Mouse (Mus musculus): Measurements from ENCODE around the gene Serpinb1a. TPM values are rescaled to one million over a fixed set of nuclear protein-coding genes. Genes with fewer than 3 reads are reported as not detected.

Gene Serpinb1a
- total and polyA plus RNA-seq, 2 experiments from 2014 or later = 0.48 to 4.2 TPM

DNA sequence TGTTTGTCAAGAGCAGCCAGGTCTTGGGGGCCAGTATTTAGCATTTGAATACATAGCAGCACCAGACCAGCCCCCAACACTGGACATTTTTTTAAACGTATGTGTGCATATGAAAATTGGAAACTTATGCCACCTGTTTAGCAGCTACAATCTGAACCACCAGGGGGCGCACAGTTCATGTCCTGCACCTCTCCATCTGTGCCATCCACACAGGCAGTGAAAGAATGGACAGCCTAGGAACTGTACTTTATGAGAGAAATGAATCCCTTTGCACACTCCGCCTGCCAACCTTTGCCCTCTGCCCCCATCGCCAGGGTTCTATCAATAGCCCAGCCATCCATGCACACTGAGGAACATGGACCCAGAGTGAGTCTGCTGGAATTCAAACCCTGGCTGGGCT, 23.0 kb downstream of the Serpinb1a start:
- H3K36me3 ChIP-seq (ENCODE audit: insufficient read depth) = 0 out of 2 replicates have a peak, but pooled peaks cover 3% of the 10 kb centered on the region
- H3K27me3 ChIP-seq (ENCODE audit: insufficient read depth, low read length) = no peaks in the 10 kb centered on the region
- H3K9me3 ChIP-seq (ENCODE audit: low read length) = no peaks in the 10 kb centered on the region
- H3K9ac ChIP-seq = no peak overlapping the region
- WGBS = 62% methylated on average over 4 of the region's 4 CpGs
- H3K4me3 ChIP-seq (ENCODE audit: low read depth, low read length) = no peak overlapping the region
- no peak overlapping the region for H3K27ac ChIP-seq (ENCODE audit: low read depth, low read length)
- ATAC-seq (no peak), DNase-seq (peak; percentile 27)
- H3K4me1 ChIP-seq (ENCODE audit: insufficient read depth) = no peaks in the 10 kb centered on the region
- H3K4me2 ChIP-seq (ENCODE audit: low read depth) = no peak overlapping the region
- TF ChIP-seq CTCF (IDR thresholded peaks at IDR 0.05; ENCODE audit: low read depth) = peak; percentile 60

DNA sequence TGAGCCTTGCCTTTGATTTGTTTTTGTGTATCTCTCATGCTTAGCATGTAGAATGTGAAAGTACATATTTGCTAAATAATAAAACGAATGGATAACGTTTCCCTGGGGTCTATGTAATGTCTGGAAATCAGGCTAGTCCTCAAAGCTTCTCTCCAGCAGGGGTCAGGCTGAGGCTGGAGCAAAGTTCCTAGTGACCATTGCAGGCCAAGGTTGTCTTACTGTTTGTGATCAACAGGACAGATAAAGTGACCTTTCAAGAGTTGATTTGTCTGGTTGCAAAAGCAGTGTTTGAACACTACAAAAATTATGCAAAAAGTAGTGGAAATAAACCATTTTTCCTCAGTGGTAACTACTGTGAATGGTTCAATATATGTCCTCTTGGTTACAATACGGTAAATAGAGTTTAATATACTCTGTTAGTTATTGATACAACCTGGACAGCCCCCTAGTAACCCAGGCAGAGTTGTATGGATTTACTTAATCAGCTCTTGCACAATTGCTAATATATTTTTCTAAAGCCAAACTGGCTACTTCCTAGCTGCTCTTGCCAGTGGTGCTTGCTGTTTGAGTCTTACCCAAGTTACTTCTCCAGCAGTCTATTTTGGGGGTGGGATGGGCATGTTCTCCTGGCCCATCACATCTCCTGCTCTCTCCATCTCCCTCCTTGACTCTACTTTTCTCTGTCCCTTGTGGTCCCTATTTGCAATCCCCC, 23.7 kb downstream of the Serpinb1a start:
- DNase-seq (no peak), ATAC-seq (no peak)
- H3K27ac ChIP-seq (ENCODE audit: low read depth, low read length) = no peak overlapping the region
- no peaks in the 10 kb centered on the region for H3K27me3 ChIP-seq (ENCODE audit: insufficient read depth, low read length)
- H3K9me3 ChIP-seq (ENCODE audit: low read length) = no peaks in the 10 kb centered on the region
- H3K36me3 ChIP-seq (ENCODE audit: insufficient read depth) = 0 out of 2 replicates have a peak, but pooled peaks cover 3% of the 10 kb centered on the region
- H3K4me3 ChIP-seq (ENCODE audit: low read depth, low read length) = no peak overlapping the region
- no peak overlapping the region for H3K4me2 ChIP-seq (ENCODE audit: low read depth)
- H3K9ac ChIP-seq = no peak overlapping the region
- TF ChIP-seq CTCF (IDR thresholded peaks at IDR 0.05; ENCODE audit: low read depth) = no peak; the same call in 1 of the 2 replicates
- WGBS = 79% methylated on average over 3 of the region's 3 CpGs
- H3K4me1 ChIP-seq (ENCODE audit: insufficient read depth) = no peaks in the 10 kb centered on the region

DNA sequence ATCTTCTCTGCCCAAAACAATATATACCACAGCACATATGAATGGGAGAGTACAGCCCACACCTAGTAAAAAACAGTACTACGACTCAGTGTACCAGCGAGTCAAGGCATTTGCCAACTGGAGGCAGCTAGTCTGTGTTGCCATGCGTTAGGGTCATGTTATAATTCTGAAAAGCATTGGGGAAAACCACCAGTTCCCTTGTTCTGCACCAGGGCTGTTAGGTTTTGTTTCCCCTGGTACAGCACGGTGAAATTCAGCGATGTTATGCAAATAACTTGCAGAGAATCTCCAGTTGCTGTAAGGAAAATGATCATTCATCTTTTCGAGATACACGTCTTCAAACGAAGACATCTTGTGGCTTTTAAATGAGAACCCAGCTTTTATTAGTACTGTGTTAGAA, 25.4 kb downstream of the Serpinb1a start:
- no peak for TF ChIP-seq CTCF (IDR thresholded peaks at IDR 0.05; ENCODE audit: low read depth)
- H3K9me3 ChIP-seq (ENCODE audit: low read length) = no peaks in the 10 kb centered on the region
- no peak overlapping the region for H3K4me2 ChIP-seq (ENCODE audit: low read depth)
- H3K9ac ChIP-seq = no peak overlapping the region
- no peaks in the 10 kb centered on the region for H3K27me3 ChIP-seq (ENCODE audit: insufficient read depth, low read length)
- 91% methylated on average over 8 of the region's 8 CpGs for WGBS
- peaks cover 16% of the 10 kb centered on the region; the same call in 1 of the 2 replicates for H3K36me3 ChIP-seq (ENCODE audit: insufficient read depth)
- no peak for DNase-seq
- H3K4me3 ChIP-seq (ENCODE audit: low read depth, low read length) = no peak overlapping the region
- no peak overlapping the region for H3K27ac ChIP-seq (ENCODE audit: low read depth, low read length)
- no peak for ATAC-seq
- H3K4me1 ChIP-seq (ENCODE audit: insufficient read depth) = no peaks in the 10 kb centered on the region

DNA sequence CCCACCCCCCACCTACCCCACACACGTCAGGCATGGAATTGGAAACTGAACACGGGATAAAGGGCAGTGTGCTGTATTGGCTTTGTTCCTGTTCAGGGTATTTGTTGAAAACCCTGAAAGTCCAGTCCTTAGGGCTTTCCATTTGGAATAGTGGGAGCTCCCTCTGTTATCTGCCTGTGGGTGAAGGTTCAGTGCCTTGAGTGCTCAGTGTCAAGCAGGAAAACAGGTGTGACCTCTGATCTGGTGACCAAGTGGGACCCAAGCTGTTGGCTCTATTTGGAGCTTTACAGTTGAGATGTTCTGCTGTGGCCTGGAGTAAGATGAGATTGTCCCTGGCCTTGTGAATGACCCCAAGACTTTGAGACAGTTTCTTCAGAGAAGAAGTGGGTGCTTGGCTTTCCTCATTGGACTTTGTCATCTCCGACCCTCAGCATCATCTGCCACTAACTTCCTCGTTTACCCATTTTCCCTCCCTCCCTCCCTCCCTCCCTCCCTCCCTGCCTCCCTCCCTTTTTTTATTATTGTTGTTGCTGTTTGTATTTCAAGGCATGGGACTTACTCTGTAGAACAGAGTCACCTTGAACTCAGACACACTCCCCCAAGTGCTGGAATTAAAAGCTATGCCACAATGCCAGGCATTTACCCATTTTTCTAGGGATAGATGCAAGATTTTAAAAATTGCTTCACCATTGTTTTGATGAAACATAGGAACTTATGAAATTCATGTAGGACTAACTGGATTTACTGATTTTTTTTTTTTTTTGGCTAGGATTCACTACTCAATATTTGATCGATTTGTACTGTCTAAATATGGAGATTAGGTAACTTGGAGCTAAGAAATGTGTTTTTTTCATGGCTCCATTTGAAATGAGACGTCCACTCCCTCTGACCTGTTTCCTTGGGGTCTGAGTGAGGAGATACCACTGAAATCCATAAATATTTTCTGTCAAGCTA, 26.3 kb downstream of the Serpinb1a start:
- no peak for TF ChIP-seq CTCF (IDR thresholded peaks at IDR 0.05; ENCODE audit: low read depth)
- no peak overlapping the region for H3K9ac ChIP-seq
- H3K36me3 ChIP-seq (ENCODE audit: insufficient read depth) = peaks cover 24% of the 10 kb centered on the region
- H3K4me2 ChIP-seq (ENCODE audit: low read depth) = no peak overlapping the region
- H3K27me3 ChIP-seq (ENCODE audit: insufficient read depth, low read length) = no peaks in the 10 kb centered on the region
- ATAC-seq (no peak), DNase-seq (no peak)
- H3K9me3 ChIP-seq (ENCODE audit: low read length) = no peaks in the 10 kb centered on the region
- WGBS = 79% methylated on average over 6 of the region's 6 CpGs
- no peaks in the 10 kb centered on the region for H3K4me1 ChIP-seq (ENCODE audit: insufficient read depth)
- no peak overlapping the region for H3K27ac ChIP-seq (ENCODE audit: low read depth, low read length)
- H3K4me3 ChIP-seq (ENCODE audit: low read depth, low read length) = no peak overlapping the region

DNA sequence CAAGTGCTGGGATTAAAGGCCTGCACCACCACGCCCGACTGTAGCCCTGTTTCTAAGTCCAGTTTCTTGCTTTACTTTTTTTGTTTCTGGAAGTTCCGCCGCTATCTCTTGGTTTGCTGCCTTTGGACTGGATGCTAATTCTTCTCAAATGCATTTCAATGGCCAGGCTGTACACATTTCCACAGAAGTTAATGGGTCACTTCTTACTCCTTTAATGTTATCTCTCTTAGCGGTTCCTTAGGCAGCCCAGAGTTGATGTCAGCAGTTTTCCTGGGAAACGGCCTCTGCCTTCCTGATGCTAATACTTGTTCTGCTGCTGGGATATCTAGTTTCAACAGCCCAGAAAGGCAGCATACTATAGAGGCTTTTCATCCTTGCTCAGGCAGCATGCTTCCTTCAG, 27.9 kb downstream of the Serpinb1a start:
- Histone ChIP-seq H3K9me3 (ENCODE audit: low read length) (no peaks in the 10 kb centered on the region), H3K4me1 (ENCODE audit: insufficient read depth) (no peaks in the 10 kb centered on the region), H3K9ac (no peak overlapping the region), H3K4me2 (ENCODE audit: low read depth) (no peak overlapping the region), H3K27me3 (ENCODE audit: insufficient read depth, low read length) (no peaks in the 10 kb centered on the region), H3K4me3 (ENCODE audit: low read depth, low read length) (no peak overlapping the region), H3K27ac (ENCODE audit: low read depth, low read length) (no peak overlapping the region), H3K36me3 (ENCODE audit: insufficient read depth) (peaks cover 38% of the 10 kb centered on the region)
- WGBS = 93% methylated on average over 6 of the region's 6 CpGs
- ATAC-seq (no peak), DNase-seq (no peak)
- TF ChIP-seq CTCF (IDR thresholded peaks at IDR 0.05; ENCODE audit: low read depth) = no peak

DNA sequence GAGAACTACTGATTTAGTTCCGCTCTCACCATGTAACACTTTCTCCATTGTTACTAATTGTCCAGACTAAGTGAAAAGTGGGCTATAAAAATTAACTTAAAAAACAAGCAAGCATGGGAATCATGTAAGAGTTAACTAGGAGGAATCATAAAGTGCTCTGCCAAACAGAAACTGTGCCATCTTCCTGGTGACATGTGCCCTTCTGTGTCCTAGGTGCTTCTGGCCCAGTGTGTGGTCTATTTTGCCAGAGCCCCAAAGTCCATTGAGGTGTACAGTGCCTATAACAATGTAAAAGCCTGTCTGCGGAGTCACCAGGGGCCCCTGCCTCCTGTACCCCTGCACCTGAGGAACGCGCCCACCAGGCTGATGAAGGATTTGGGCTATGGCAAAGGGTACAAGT, 29.3 kb downstream of the Serpinb1a start:
- DNase-seq (no peak), ATAC-seq (no peak)
- H3K27me3 ChIP-seq (ENCODE audit: insufficient read depth, low read length) = no peaks in the 10 kb centered on the region
- TF ChIP-seq CTCF (IDR thresholded peaks at IDR 0.05; ENCODE audit: low read depth) = no peak
- H3K9ac ChIP-seq = no peak overlapping the region
- H3K4me1 ChIP-seq (ENCODE audit: insufficient read depth) = no peaks in the 10 kb centered on the region
- 97% methylated on average over 4 of the region's 4 CpGs for WGBS
- H3K4me3 ChIP-seq (ENCODE audit: low read depth, low read length) = no peak overlapping the region
- H3K36me3 ChIP-seq (ENCODE audit: insufficient read depth) = peaks cover 48% of the 10 kb centered on the region
- no peak overlapping the region for H3K27ac ChIP-seq (ENCODE audit: low read depth, low read length)
- no peak overlapping the region for H3K4me2 ChIP-seq (ENCODE audit: low read depth)
- no peaks in the 10 kb centered on the region for H3K9me3 ChIP-seq (ENCODE audit: low read length)

DNA sequence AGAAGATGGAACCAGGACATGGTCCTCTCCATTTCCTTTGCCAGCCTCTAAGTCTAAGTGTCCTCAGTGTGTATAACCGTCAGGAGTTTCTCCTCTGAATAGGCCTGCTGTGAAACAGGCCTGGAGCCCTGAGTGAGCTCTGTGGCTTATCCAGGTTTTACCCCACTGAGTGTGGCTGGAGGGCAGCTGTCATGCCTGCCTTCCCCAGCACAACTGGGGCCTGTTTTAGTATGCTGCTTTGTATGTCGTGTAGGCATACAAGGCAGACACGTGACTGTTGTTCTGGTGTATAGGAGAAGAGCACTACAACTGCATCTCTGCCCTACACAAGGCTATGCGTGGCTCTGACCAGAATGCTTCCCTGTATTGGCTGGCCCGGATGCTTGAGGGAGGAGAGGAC, 31.1 kb downstream of the Serpinb1a start:
- no peak for DNase-seq
- no peak overlapping the region for H3K4me2 ChIP-seq (ENCODE audit: low read depth)
- peaks cover 55% of the 10 kb centered on the region for H3K36me3 ChIP-seq (ENCODE audit: insufficient read depth)
- no peak overlapping the region for H3K27ac ChIP-seq (ENCODE audit: low read depth, low read length)
- no peaks in the 10 kb centered on the region for H3K27me3 ChIP-seq (ENCODE audit: insufficient read depth, low read length)
- no peak overlapping the region for H3K9ac ChIP-seq
- 96% methylated on average over 5 of the region's 5 CpGs for WGBS
- no peak for TF ChIP-seq CTCF (IDR thresholded peaks at IDR 0.05; ENCODE audit: low read depth)
- ATAC-seq = no peak
- no peak overlapping the region for H3K4me3 ChIP-seq (ENCODE audit: low read depth, low read length)
- no peaks in the 10 kb centered on the region for H3K4me1 ChIP-seq (ENCODE audit: insufficient read depth)
- H3K9me3 ChIP-seq (ENCODE audit: low read length) = no peaks in the 10 kb centered on the region
